Mouse (Mus musculus): ENCODE data around the gene Ica1l. TPM values are rescaled to one million over a fixed set of nuclear protein-coding genes. Genes with fewer than 3 reads are reported as not detected.

Gene Ica1l
- 0.60 and 1.0 TPM in 2 replicates for polyA plus RNA-seq (2012)

DNA sequence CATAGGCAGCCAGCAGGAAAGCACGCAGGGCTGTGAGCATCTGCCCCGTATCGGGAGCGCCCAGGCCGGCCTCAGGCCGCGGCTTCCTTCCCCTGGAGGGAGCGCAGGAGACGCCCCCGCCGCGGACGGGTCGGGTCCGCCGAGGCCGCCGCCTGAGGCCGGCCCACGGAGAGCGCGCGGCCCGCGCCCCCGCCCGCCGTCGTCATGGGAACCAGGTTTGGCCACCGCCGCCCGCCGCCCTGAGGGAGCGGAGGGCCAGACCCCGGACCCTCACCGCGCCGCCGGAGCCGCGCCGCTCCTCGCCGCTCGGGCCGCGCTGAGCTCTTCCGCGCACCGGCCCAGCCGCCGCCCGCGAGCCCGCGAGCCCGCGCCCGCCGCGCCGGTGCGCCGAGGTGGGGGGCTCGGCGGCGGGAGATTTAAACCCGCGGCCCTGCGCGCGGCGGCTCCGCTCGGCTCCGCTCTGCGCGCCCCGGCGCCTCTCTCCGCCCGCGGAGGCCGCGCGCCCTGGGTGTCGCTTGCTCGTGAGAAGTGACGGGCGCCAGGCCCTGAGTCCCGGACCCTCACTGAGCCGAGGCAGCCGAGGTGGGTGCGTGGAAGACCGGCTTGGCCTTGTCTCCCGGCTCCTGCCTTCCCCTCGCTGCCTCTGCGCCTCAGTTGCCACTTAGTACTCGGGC, at the start of gene Ica1l:
Ica1l (minus strand) TSS at position 389 of the 674 bp plus-strand sequence.

Other genes starting within 250 kb of the Ica1l start
- 26.3 and 30.0 TPM in 2 replicates for gene Fam117b, start 130.2 kb downstream of the Ica1l start, polyA plus RNA-seq (2012)
- gene Carf, start 55.1 kb upstream of the Ica1l start, polyA plus RNA-seq (2012): 0.23 and 0.69 TPM in 2 replicates
- 4.8 and 4.9 TPM in 2 replicates for gene Wdr12, start 55.5 kb upstream of the Ica1l start, polyA plus RNA-seq (2012)
- 0.30 and 0.31 TPM in 2 replicates for gene Nbeal1, start 137.4 kb upstream of the Ica1l start, polyA plus RNA-seq (2012)